Mouse (Mus musculus) liver, adult (tissue): ENCODE data around the gene Tmem115.

Experiments
- GATA4 ChIP-seq: IDR thresholded peaks from 2 replicates; pipeline ENCODE4 v1.6.1; 2014; ENCODE audit warnings: mild to moderate bottlenecking, low read length; ENCODE audit not compliant: insufficient replicate concordance

The Tmem115 gene

DNA sequence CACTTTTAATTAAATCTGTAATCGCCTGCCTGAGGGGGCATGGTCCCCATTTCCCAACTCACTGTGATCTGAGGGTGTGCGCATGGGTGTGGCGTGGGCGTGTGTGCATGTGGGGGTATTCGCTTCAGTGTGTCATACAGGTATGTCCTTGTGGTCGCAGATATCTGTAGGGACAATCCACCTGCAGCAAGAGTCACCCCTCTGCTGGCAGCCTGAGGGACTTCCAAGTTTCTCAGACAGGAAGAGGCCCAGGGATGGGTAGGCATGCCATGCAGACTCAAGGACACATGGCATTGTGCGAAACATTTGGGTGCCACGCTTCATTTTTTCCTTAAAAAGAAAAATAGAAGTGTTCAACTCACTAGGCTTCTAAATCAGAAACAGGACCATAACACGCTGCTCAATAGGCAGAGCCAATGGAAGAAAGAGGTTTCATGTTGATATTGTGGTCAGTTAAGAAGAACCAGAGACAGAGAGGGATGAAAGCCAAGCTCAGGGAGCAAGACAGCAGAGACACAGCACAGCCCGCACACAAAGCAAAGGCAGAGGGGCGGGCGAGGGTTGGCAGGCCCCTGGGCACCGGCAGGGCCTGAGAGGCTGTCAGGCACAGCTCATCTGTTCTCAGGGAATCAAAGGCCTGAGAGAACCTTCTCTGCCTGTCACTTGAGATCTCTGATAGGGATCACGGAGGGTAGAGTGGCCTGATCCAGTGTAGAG, 23.2 kb upstream of the Tmem115 start:
- no peak for TF ChIP-seq GATA4

GRCm38 (mm10) chr9:107511436-107511835, 22.3 kb upstream of the Tmem115 start:
- no peak for TF ChIP-seq GATA4

DNA sequence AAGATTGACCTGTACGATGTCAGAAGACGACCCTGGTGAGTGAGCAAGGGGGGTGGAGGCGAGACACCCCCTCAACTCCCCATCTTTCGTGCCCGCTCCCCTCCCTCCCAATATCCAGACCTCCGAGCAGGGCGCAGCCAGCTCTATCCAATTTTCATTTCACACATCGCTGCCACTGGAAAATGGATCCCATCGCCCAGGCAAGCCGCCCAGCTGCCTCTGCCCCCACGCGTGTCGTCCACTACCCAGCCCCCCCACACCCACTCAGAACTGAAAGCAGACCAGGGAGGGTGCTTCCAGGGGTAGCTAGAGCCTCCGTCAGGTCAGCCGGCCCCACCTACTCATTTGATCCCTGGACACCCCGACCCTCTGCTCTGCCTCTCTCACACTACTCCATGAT, 21.4 kb upstream of the Tmem115 start:
- no peak for TF ChIP-seq GATA4

- TF ChIP-seq GATA4: no peak
These were observed 19.3 kb upstream of the Tmem115 start for GRCm38 (mm10) chr9:107514303-107514955.

DNA sequence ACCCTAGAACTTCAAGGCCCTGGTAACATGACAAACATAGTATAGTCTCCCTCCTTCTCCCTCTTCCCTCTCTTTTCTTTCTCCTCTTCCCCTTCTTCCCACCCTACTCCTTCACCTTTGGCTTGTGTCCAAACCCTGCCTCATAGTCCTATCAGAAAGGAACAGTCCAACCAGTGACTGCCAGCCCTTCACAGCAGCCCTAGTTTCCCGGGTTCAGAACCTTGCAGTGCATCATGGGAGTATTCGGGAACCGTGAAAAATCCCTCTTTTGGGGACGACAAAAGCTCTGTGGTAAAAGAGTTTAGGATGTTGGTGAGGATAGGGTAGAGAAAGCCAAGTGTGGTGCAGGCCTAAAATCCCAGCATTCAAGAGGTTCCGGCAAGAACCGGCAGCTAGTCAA, 13.4 kb upstream of the Tmem115 start:
- TF ChIP-seq GATA4: no peak

- no peak for TF ChIP-seq GATA4
These were observed 12.6 kb upstream of the Tmem115 start for GRCm38 (mm10) chr9:107521190-107521589.

- TF ChIP-seq GATA4: no peak
These were observed 11.9 kb upstream of the Tmem115 start for GRCm38 (mm10) chr9:107521711-107522399.

DNA sequence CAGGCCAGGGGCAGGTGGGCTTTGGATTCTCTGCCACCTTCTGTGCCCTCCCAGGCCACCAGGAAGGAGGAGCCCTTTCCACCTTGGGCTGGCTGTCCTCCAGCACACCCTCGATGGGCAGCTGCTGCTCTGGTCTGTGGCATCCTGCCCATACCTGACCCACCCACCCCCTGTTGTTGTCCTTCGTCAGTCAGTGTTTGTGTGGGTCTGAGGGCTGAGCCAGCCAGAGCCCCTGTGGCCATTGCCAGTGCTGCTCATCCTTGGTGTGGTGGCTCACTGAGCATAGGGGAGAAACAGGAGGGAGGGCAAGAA, 11.4 kb upstream of the Tmem115 start:
- no peak for TF ChIP-seq GATA4

DNA sequence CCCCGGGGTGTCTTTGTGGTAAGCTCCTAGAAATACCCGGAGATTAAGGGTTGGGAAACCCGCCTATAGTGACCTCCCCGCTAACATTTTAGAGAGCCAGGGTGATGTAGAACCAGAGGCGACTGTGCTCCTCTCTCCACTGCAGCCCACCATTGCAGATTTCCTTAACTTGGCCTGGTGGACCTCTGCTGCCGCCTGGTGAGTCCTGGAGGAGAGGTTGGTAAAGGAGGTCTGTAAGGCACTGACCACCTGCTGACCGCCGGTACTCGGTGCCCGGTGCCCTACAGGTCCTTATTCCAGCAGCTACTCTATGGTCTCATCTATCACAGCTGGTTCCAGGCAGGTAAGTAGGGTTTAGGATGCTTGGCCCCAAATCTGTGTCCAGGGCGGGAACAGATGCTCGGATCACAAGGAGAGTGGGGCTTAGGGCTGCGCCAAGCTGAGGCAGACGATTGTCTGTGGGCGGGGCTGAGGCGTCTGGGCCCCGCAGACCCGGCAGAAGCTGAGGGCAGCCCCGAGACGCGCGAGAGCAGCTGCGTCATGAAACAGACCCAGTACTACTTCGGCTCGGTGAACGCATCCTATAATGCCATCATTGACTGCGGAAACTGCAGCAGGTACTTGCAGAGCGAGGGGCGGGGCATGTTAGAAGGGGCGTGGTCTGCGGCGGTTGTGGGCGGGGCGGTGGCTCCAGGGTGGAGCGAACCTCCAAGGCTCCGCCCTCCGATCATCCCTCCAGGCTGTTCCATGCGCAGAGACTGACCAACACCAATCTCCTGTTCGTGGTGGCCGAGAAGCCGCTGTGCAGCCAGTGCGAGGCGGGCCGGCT, 7.3 kb upstream of the Tmem115 start:
- no peak for TF ChIP-seq GATA4

DNA sequence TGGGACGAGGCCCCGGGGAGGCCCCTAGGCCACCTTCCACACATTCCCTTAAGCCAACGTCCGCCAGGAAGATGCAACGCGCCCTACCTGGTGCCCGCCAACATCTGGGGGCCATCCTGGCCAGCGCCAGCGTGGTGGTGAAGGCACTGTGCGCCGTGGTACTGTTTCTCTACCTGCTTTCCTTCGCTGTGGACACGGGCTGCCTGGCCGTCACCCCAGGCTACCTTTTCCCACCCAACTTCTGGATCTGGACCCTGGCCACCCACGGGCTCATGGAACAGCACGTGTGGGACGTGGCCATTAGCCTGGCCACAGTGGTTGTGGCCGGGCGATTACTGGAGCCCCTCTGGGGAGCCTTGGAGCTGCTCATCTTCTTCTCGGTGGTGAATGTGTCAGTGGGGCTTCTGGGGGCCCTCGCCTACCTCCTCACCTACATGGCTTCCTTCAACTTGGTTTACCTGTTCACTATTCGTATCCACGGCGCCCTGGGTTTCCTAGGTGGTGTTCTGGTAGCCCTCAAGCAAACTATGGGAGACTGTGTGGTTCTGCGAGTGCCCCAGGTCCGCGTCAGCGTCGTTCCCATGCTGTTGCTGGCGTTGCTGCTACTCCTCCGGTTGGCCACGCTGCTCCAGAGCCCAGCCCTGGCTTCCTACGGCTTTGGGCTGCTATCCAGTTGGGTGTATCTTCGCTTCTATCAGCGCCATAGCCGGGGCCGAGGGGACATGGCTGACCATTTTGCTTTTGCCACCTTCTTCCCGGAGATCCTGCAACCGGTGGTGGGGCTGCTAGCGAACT, 860 bp downstream of the Tmem115 start:
- TF ChIP-seq GATA4: no peak

DNA sequence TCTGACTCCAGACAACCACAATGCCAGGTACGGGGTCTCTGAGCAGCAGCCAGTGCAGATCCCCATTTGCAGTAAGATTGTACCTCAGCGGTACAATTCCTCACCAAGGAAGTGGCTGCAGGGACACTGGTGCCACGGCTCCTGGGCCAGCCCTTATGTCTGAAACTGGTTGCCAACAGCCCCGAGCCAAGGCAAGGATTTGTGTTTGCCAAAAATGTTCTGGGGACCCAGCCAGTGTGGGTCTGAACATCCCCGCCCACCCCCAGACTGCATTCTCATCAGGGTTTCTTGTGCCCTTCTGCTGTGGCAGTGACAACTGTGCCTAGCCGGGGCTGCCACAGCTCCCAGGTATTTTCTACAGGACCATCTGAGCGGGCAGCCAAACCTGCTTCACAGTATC, 4.5 kb downstream of the Tmem115 start:
- TF ChIP-seq GATA4: no peak

- no peak for TF ChIP-seq GATA4
These were observed 5.0 kb downstream of the Tmem115 start for GRCm38 (mm10) chr9:107538711-107539110.

DNA sequence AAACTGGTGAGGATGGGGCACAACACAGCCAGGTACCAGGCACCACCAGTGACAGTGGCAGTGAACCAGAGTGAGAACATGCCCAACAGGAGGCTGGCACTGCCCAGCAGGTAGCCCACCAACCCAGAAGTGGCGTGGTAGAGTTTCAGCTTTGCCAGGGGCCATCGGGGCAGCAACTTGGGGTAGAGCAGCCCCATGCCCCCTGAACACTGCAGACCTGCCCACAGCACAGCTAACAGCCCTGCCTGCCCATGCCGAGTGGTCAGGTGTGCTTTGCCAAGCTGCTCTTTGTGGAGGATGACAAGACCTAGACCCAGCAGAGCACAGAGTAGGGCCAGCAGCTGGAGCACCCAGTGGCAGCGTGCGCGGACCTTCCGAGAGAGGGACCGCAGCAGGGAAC, 6.2 kb downstream of the Tmem115 start:
- TF ChIP-seq GATA4: no peak

GRCm38 (mm10) chr9:107540420-107540819, 6.7 kb downstream of the Tmem115 start:
- TF ChIP-seq GATA4: no peak

- TF ChIP-seq GATA4: no peak
These were observed 7.3 kb downstream of the Tmem115 start for GRCm38 (mm10) chr9:107541005-107541404.
